Mouse (Mus musculus) liver, embryonic 14.5 days (tissue): Measurements from ENCODE around the gene Prss48. TPM values are rescaled to one million over a fixed set of nuclear protein-coding genes. Genes with fewer than 3 reads are reported as not detected.

ENCODE experiments used
- ATAC-seq: fragments of 200-750 bp; cut with Nextera tagmentation; 2 replicates; pipeline ENCODE4 v1.8.0; 2017; ENCODE audit warnings: moderate number of reproducible peaks, mild to moderate bottlenecking, moderate library complexity; ENCODE audit not compliant: insufficient read depth
- DNase-seq, 3 experiments: peaks; one replicate each; pipeline ENCODE4 v3.0.0-alpha.2; 2012 to 2013; ENCODE audit warnings: low read depth in 3 of 3, low spot score in 3 of 3
- H3K27ac ChIP-seq: fragments of 300-500 bp; sonication (generic); 2 replicates; pipeline ENCODE4 v1.5.1; 2014; ENCODE audit warnings: moderate library complexity, mild to moderate bottlenecking, control low read depth, inconsistent platforms
- H3K27me3 ChIP-seq: fragments of 300-500 bp; sonication (generic); 2 replicates; pipeline ENCODE4 v1.6.1; 2014; ENCODE audit warnings: mild to moderate bottlenecking, low read length, moderate library complexity; ENCODE audit not compliant: control insufficient read depth, insufficient read depth
- H3K36me3 ChIP-seq: fragments of 300-500 bp; sonication (generic); replicated peaks from 2 replicates; pipeline ENCODE4 v1.6.1; 2014; ENCODE audit warnings: low read depth; ENCODE audit not compliant: control insufficient read depth, insufficient read depth
- H3K4me1 ChIP-seq, 2 experiments: fragments of 200-500 bp in 1 of 2; fragments of 300-500 bp in 1 of 2; sonication (generic) in 1 of 2; replicated peaks; 2 replicates each; pipeline ENCODE4 v1.6.1; 2012 to 2014; ENCODE audit warnings: antibody characterized with exemption in 1 of 2, inconsistent platforms in 1 of 2, low read length in 1 of 2; ENCODE audit not compliant: control insufficient read depth in 2 of 2, insufficient read depth in 2 of 2
- H3K4me2 ChIP-seq: fragments of 300-500 bp; sonication (generic); 2 replicates; pipeline ENCODE4 v1.6.1; 2014; ENCODE audit warnings: low read depth, mild to moderate bottlenecking, control low read depth, moderate library complexity
- H3K4me3 ChIP-seq, 2 experiments: fragments of 200-500 bp in 1 of 2; fragments of 300-500 bp in 1 of 2; sonication (generic) in 1 of 2; 2 replicates each; pipeline ENCODE4 v1.5.1; 2012 to 2014; ENCODE audit warnings: low read depth in 2 of 2, low read length in 2 of 2, mild to moderate bottlenecking in 2 of 2, control low read depth in 1 of 2, inconsistent platforms in 1 of 2, moderate library complexity in 1 of 2; ENCODE audit not compliant: insufficient read depth in 1 of 2
- H3K9ac ChIP-seq: fragments of 300-500 bp; sonication (generic); replicated peaks from 2 replicates; pipeline ENCODE4 v1.6.1; 2014; ENCODE audit warnings: mild to moderate bottlenecking, control low read depth, moderate library complexity
- H3K9me3 ChIP-seq: fragments of 300-500 bp; sonication (generic); 2 replicates; pipeline ENCODE4 v1.6.1; 2016; ENCODE audit warnings: low read length, mixed read lengths; ENCODE audit not compliant: control insufficient read depth
- CTCF ChIP-seq: IDR thresholded peaks from 2 replicates; pipeline ENCODE4 v1.5.1; 2016; ENCODE audit warnings: antibody characterized with exemption, low read depth, control low read depth
- EP300 ChIP-seq: IDR thresholded peaks from 2 replicates; pipeline ENCODE4 v1.6.1; 2016; ENCODE audit warnings: antibody characterized with exemption, low read depth
- WGBS: fragments of 180-500 bp; shearing (Covaris S2); extraction: QIAGEN DNeasy Blood & Tissue Kit; methylation state at CpG from one replicate; pipeline ENCODE4 v1.1.7; 2014; ENCODE audit not compliant: insufficient replicate concordance; 5-methylcytosine and 5-hydroxymethylcytosine counted together
- polyA plus RNA-seq, 2 experiments: library from polyadenylated mRNA; depleted of rRNA in 1 of 2; stranded (reverse) in 1 of 2; unstranded in 1 of 2; fragments of >200 nt; fragmentation: Nextera tagmentation in 1 of 2; extraction: Ambion mirVana in 1 of 2; gene quantifications; 2 replicates each; pipeline versions ENCODE4 v1.2.1 to v1.2.3; 2012 to 2014

The Prss48 gene
- polyA plus RNA-seq, 2 experiments: not detected

DNA sequence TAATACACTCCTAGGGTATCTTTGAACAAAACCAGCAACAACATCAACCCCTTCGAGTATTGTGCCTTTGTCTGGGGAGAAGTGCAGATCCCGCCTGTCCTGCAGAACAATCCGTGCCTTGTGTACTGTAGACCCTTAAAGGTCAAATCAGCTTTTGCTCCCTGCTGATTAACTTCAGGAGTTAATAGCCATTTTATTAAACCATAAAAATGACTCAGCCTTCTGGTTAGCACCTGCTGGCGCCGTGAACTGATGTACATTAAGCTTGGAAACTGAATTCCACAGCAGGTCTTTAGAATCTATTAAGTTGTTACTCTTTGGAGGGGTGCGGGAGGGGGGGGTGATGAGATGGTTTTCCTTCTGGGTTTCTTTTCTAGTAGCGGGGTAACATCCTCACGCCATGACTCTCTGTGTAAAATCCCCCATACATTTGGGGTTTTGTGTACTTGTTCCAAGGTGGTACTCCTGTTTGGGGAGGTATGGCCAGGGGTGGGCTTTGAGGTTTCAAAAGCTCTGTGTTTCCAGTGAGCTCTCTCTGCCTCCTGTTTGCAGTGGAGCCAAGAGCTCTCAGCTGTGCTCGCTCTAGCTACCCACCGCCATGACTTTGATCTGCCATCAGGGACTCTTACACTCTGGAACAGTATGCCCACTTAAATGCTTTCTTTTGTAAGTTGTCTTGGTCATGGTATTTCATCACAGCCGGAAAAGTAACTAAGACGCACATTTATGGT lies 21.9 kb upstream of the Prss48 start:
- H3K27me3 ChIP-seq: no peaks in the 10 kb centered on the region
- H3K4me2 ChIP-seq: no peak overlapping the region
- no peak overlapping the region for H3K4me3 ChIP-seq
- H3K27ac ChIP-seq: no peak overlapping the region
- no peaks in the 10 kb centered on the region for H3K9me3 ChIP-seq
- 0 out of 4 replicates have a peak, but pooled peaks cover 0 to 2% of the 10 kb centered on the region in 2 experiments for H3K4me1 ChIP-seq
- H3K9ac ChIP-seq: no peak overlapping the region
- WGBS: 79% methylated on average over 12 of the region's 12 CpGs
- H3K36me3 ChIP-seq: no peaks in the 10 kb centered on the region
- ATAC-seq (no peak), DNase-seq (no peak)
- TF ChIP-seq CTCF (no peak), EP300 (no peak)

DNA sequence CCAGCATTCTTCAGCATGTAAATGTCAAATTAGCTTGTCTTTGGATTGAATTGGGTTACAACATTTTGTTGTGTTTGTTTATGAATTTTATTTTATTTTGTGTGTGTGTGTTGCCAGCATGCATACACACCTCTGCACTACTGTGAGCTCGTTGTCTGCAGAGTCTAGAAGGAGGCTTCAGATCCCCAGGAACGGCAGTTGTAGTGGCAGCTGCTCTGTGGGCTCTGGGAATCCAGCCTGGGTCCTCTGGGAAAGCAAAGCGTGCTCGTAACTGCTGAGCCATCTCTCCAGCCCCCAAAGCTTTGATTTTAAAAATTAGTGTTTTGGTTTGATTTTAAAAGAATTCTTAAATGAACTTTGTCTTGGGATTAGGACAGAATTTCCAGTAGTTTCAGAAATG lies 19.4 kb upstream of the Prss48 start:
- 73% methylated on average over 4 of the region's 4 CpGs for WGBS
- TF ChIP-seq EP300 (no peak), CTCF (no peak)
- H3K36me3 ChIP-seq: no peaks in the 10 kb centered on the region
- no peak overlapping the region for H3K27ac ChIP-seq
- no peak overlapping the region for H3K4me2 ChIP-seq
- DNase-seq (no peak), ATAC-seq (no peak)
- H3K4me1 ChIP-seq: peaks cover 0 to 5% of the 10 kb centered on the region in 2 experiments; a peak in 2 of 4 replicates
- no peak overlapping the region for H3K9ac ChIP-seq
- H3K9me3 ChIP-seq: no peaks in the 10 kb centered on the region
- no peak overlapping the region for H3K4me3 ChIP-seq
- no peaks in the 10 kb centered on the region for H3K27me3 ChIP-seq

DNA sequence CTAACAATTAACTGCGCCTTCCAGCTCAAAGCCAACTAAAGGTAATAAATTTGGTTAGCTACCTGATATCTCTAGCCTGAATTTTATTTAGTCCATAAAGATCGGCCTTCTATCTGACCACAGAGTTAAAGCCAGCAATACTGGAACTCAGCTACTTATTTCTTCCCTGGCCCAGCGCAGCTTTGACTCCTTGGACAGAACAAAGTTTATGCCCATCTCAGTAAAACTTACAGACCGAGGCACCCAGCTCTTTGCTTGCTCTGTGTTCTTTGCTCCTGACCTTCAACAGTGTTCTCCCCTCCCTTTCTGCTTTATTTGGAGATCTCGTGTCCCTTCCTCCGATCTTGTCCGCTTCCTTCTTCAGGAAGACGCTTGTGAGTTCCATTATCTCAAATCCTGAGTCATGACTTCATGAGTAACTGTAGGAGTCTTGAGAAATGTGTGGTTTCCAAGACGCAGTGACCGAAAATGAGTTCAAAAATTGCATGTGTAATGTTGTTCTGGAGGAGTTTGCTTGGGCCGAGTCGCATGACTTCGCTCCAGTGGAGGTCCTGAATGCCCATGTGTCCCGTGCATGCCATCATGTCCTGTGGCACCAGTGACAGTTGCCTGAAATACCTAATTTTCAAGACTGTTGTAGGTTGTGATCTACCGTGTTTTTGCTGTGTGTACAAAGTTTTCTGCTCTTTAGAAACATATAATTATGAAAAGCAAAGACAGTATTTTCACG lies 18.8 kb upstream of the Prss48 start:
- ATAC-seq (no peak), DNase-seq (no peak)
- H3K4me3 ChIP-seq: no peak overlapping the region
- TF ChIP-seq EP300 (no peak), CTCF (no peak)
- H3K9ac ChIP-seq: no peak overlapping the region
- H3K4me1 ChIP-seq: peaks cover 0 to 5% of the 10 kb centered on the region in 2 experiments; a peak in 2 of 4 replicates
- no peaks in the 10 kb centered on the region for H3K36me3 ChIP-seq
- 65% methylated on average over 16 of the region's 16 CpGs for WGBS
- H3K27me3 ChIP-seq: no peaks in the 10 kb centered on the region
- H3K4me2 ChIP-seq: no peak overlapping the region
- H3K27ac ChIP-seq: no peak overlapping the region
- no peaks in the 10 kb centered on the region for H3K9me3 ChIP-seq

DNA sequence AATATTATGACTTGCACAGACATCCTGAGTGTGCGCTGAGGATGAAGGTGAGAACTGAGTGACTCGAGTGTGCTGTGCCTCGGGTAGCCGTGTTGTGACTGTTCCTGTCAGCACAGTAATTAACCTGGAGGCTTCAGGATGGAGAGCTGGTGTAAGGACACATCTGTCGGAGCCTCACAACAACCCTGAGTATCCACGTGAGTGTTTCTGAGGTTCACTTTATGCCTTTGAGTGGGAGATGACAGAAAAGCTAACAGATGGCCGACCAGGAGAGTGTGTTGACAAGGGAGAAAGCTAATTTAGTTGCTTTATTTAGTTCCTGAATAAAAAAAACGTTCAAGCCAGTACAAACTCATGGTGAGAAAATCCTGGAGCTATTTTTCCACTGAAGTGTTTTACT lies 15.2 kb upstream of the Prss48 start:
- no peaks in the 10 kb centered on the region for H3K36me3 ChIP-seq
- no peak for DNase-seq
- peaks cover 0 to 5% of the 10 kb centered on the region in 2 experiments; a peak in 2 of 4 replicates for H3K4me1 ChIP-seq
- WGBS: 69% methylated on average over 8 of the region's 8 CpGs
- H3K9me3 ChIP-seq: no peaks in the 10 kb centered on the region
- ATAC-seq: no peak
- H3K27me3 ChIP-seq: no peaks in the 10 kb centered on the region
- H3K4me3 ChIP-seq: no peak overlapping the region
- no peak overlapping the region for H3K27ac ChIP-seq
- H3K9ac ChIP-seq: no peak overlapping the region
- no peak for TF ChIP-seq CTCF
- TF ChIP-seq EP300: no peak
- no peak overlapping the region for H3K4me2 ChIP-seq

DNA sequence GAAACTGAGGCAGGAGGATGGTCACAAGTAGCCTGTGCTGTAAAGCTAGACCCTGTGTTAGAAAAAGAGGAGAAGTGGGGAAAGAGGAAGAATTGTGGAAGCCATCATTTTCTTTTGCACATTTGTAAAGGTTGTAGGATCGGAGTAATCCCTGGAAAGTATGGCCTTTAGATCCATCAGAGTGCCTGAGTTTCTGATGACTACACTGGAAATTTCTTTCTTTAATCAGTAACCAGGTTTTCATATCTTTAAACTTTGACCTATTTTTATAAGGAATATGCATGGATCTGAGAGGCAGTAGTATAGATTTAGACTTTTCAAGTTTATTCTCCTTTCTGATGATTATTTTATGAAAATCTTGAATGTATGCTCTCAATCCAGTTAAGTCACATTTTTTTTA lies 14.7 kb upstream of the Prss48 start:
- ATAC-seq: no peak
- Histone ChIP-seq H3K4me1 (peaks cover 0 to 5% of the 10 kb centered on the region in 2 experiments; a peak in 2 of 4 replicates), H3K4me3 (no peak overlapping the region), H3K9ac (no peak overlapping the region), H3K36me3 (no peaks in the 10 kb centered on the region), H3K27me3 (no peaks in the 10 kb centered on the region), H3K27ac (no peak overlapping the region), H3K9me3 (no peaks in the 10 kb centered on the region), H3K4me2 (no peak overlapping the region)
- DNase-seq: no peak
- TF ChIP-seq CTCF (no peak), EP300 (no peak)
- 80% methylated on average over 1 of the region's 1 CpGs for WGBS
